Mouse (Mus musculus) embryonic facial prominence, embryonic 15.5 days (tissue): ENCODE data around the gene Ooep. TPM values are rescaled to one million over a fixed set of nuclear protein-coding genes. Genes with fewer than 3 reads are reported as not detected.
"Not testable (repeated sequence)": the region's sequence is repeated elsewhere in the genome, so short reads cannot be mapped to it uniquely, and the experiment has no call there.

Source experiments
- ATAC-seq: fragments of 200-750 bp; cut with Nextera tagmentation; 2 replicates; pipeline ENCODE4 v1.8.0; 2017; ENCODE audit warnings: low read depth, moderate TSS enrichment; ENCODE audit not compliant: insufficient number of reproducible peaks, low FRiP score, low TSS enrichment
- H3K27ac ChIP-seq: fragments of 300-500 bp; sonication (generic); replicated peaks from 2 replicates; pipeline ENCODE4 v1.5.1; 2015; ENCODE audit warnings: mild to moderate bottlenecking, inconsistent platforms
- H3K27me3 ChIP-seq: fragments of 300-500 bp; sonication (generic); 2 replicates; pipeline ENCODE4 v1.6.1; 2015; ENCODE audit warnings: inconsistent platforms
- H3K36me3 ChIP-seq: fragments of 300-500 bp; sonication (generic); 2 replicates; pipeline ENCODE4 v1.6.1; 2015; ENCODE audit warnings: mild to moderate bottlenecking, inconsistent platforms
- H3K4me1 ChIP-seq: fragments of 300-500 bp; sonication (generic); 2 replicates; pipeline ENCODE4 v1.6.1; 2015; ENCODE audit warnings: inconsistent platforms
- H3K4me2 ChIP-seq: fragments of 300-500 bp; sonication (generic); replicated peaks from 2 replicates; pipeline ENCODE4 v1.6.1; 2015; ENCODE audit warnings: mild to moderate bottlenecking, inconsistent platforms
- H3K4me3 ChIP-seq: fragments of 300-500 bp; sonication (generic); replicated peaks from 2 replicates; pipeline ENCODE4 v1.5.1; 2015; ENCODE audit warnings: mild to moderate bottlenecking, inconsistent platforms
- H3K9ac ChIP-seq: fragments of 300-500 bp; sonication (generic); 2 replicates; pipeline ENCODE4 v1.6.1; 2015; ENCODE audit warnings: inconsistent platforms
- H3K9me3 ChIP-seq: fragments of 300-500 bp; sonication (generic); replicated peaks from 2 replicates; pipeline ENCODE4 v1.6.1; 2016; ENCODE audit warnings: inconsistent platforms
- WGBS: fragments of 180-500 bp; shearing (Covaris S2); methylation state at CpG from one replicate; pipeline ENCODE4 v1.1.7; 2015; 5-methylcytosine and 5-hydroxymethylcytosine counted together
- polyA plus RNA-seq: library from polyadenylated mRNA; unstranded; fragments of >200 nt; fragmentation: Nextera tagmentation; extraction: Ambion mirVana; gene quantifications from 2 replicates; pipeline ENCODE4 v1.2.1, GENCODE M21; 2015

The Ooep gene
- polyA plus RNA-seq, 1 experiment from 2014 or later = 2.2 TPM

- H3K27ac ChIP-seq, ATAC-seq, H3K36me3 ChIP-seq, H3K4me2 ChIP-seq, H3K27me3 ChIP-seq, H3K9me3 ChIP-seq, H3K9ac ChIP-seq, H3K4me1 ChIP-seq, H3K4me3 ChIP-seq: not testable (repeated sequence)
- WGBS = 94% methylated on average over 16 of the region's 16 CpGs
Observed at GRCm38 (mm10) chr9:78367959-78368358, 10.6 kb downstream of the Ooep start, which contains the start of gene Dppa5a. Gene Dppa5a (minus strand): TSS chr9:78368177.

- WGBS = 68% methylated on average over 13 of the region's 13 CpGs
- Histone ChIP-seq H3K36me3 (no peaks in the 10 kb centered on the region), H3K27me3 (no peaks in the 10 kb centered on the region), H3K9me3 (no peaks in the 10 kb centered on the region), H3K4me2 (no peak overlapping the region), H3K9ac (no peak overlapping the region), H3K4me1 (no peaks in the 10 kb centered on the region), H3K27ac (no peak overlapping the region), H3K4me3 (no peak overlapping the region)
- ATAC-seq = no peak
Observed at GRCm38 (mm10) chr9:78365850-78366544, 12.5 kb downstream of the Ooep start.

DNA sequence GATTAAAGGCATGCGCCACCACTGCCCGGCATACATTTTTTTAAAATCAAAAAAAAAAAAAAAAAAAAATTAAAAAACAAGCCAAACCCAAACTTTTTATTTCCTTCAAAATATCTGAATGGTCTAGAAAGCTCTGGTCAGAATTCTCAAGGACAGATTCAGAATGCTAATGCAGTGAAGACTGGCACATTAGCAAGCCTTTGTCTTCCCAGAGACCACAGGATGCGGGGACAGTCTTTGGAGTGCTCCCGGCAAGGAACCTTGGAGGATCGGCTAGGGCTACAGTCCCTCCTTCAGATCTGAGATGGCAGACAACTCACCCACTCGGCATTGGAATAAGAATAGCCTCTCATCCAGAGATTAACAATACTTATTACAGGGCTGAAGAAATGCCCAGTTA, 13.8 kb downstream of the Ooep start:
- H3K4me2 ChIP-seq = no peak overlapping the region
- H3K4me1 ChIP-seq = no peaks in the 10 kb centered on the region
- no peak for ATAC-seq
- no peaks in the 10 kb centered on the region for H3K36me3 ChIP-seq
- H3K9me3 ChIP-seq = no peaks in the 10 kb centered on the region
- H3K4me3 ChIP-seq = no peak overlapping the region
- H3K9ac ChIP-seq = no peak overlapping the region
- 90% methylated on average over 6 of the region's 6 CpGs for WGBS
- H3K27ac ChIP-seq = no peak overlapping the region
- H3K27me3 ChIP-seq = no peaks in the 10 kb centered on the region

GRCm38 (mm10) chr9:78363374-78363773, 15.2 kb downstream of the Ooep start:
- Histone ChIP-seq H3K9me3 (no peaks in the 10 kb centered on the region), H3K4me2 (no peak overlapping the region), H3K4me1 (no peaks in the 10 kb centered on the region), H3K27me3 (no peaks in the 10 kb centered on the region), H3K4me3 (no peak overlapping the region), H3K9ac (no peak overlapping the region), H3K27ac (no peak overlapping the region), H3K36me3 (no peaks in the 10 kb centered on the region)
- WGBS = 43% methylated on average over 6 of the region's 6 CpGs
- no peak for ATAC-seq

DNA sequence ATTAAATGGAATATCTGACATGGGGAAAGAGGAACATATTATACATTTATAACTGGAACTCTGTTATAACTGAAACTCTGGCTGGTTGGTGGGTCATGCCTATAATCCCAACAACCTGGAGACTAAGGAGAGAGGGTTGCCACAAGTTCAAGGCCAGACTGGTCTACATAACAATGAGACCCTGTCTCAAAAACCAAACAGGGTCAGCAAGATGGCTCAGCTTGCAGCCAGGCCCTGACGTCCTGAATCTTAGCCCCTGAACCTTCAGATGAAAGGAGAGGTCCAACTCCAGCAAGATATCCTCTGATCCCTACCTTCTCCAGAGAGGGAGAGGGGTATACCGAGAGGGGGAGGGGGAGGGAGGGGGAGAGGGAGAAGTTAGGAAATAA, 18.0 kb downstream of the Ooep start:
- ATAC-seq = no peak
- no peaks in the 10 kb centered on the region for H3K9me3 ChIP-seq
- 58% methylated on average over 2 of the region's 2 CpGs for WGBS

GRCm38 (mm10) chr9:78359750-78360483, 18.6 kb downstream of the Ooep start:
- no peak overlapping the region for H3K4me2 ChIP-seq

More for the DNA sequence above, 18.0 kb downstream of the Ooep start:
- Histone ChIP-seq H3K4me2 (no peak overlapping the region), H3K27ac (no peak overlapping the region), H3K9ac (no peak overlapping the region), H3K27me3 (no peaks in the 10 kb centered on the region), H3K4me1 (no peaks in the 10 kb centered on the region), H3K4me3 (no peak overlapping the region), H3K36me3 (no peaks in the 10 kb centered on the region)

DNA sequence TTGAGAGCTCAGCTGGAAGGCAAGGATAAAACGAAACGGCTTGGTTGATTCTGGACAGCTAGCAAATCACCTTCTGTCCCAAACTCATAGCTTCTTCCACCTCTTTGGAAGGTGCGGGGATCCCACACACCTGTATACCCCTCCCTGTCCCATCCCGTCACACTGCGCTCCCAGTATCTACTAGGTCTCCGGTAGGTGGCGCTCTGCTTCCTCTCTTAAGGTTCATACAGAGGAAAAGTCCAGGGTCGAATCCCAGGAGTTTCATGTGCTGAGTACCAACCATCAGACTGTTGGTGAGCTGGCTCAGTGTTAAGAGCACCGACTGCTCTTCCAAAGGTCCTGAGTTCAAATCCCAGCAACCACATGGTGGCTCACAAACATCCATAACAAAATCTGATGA, 20.5 kb downstream of the Ooep start:
- ATAC-seq = peak; percentile 39; the same call in 1 of the 2 replicates
- Histone ChIP-seq H3K27ac (no peak overlapping the region), H3K27me3 (no peaks in the 10 kb centered on the region), H3K9me3 (no peaks in the 10 kb centered on the region), H3K4me2 (no peak overlapping the region), H3K36me3 (no peaks in the 10 kb centered on the region), H3K4me1 (no peaks in the 10 kb centered on the region), H3K9ac (no peak overlapping the region), H3K4me3 (no peak overlapping the region)
- WGBS = 18% methylated on average over 9 of the region's 9 CpGs

More at GRCm38 (mm10) chr9:78359750-78360483, 18.6 kb downstream of the Ooep start:
- Histone ChIP-seq H3K27ac (no peak overlapping the region), H3K4me3 (no peak overlapping the region), H3K27me3 (no peaks in the 10 kb centered on the region), H3K9me3 (no peaks in the 10 kb centered on the region), H3K9ac (no peak overlapping the region), H3K36me3 (no peaks in the 10 kb centered on the region), H3K4me1 (no peaks in the 10 kb centered on the region)
- WGBS = 71% methylated on average over 6 of the region's 6 CpGs
- no peak for ATAC-seq

DNA sequence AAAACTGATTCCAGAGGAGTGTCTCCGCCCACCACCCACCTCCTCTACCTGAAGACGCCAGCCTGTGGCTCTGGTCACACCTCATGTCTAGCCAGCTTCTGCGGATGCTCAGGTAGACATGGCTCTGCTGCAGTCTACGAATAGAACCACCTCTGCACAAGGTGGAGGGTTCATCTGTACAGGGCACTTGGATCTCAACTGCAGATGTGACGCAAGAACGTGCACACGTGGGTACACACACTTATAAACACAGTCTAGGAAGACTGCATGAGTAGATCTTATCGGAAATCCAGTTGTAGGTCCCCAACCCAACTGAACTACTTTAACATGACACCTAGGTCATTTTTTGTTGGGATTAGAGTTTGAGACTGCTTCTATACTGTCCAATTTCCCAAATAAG, 22.9 kb downstream of the Ooep start, which contains the start of gene Gsta2:
TSS of gene Gsta2 (minus strand) at position 178 of the 400 bp plus-strand sequence.
- no peak for ATAC-seq
- H3K4me3 ChIP-seq = no peak within 1 kb of the TSS
- no peak within 1 kb of the TSS for H3K27ac ChIP-seq
- H3K9ac ChIP-seq = no peak within 1 kb of the TSS
- WGBS = 91% methylated on average over 8 of the region's 8 CpGs
- no peaks in the 10 kb centered on the region for H3K27me3 ChIP-seq
- no peaks in the 10 kb centered on the region for H3K9me3 ChIP-seq
- no peaks in the 10 kb centered on the region for H3K36me3 ChIP-seq
- no peak within 1 kb of the TSS for H3K4me2 ChIP-seq
- no peaks in the 10 kb centered on the region for H3K4me1 ChIP-seq

- H3K4me1 ChIP-seq = no peaks in the 10 kb centered on the region
Observed at GRCm38 (mm10) chr9:78354665-78355578, 23.6 kb downstream of the Ooep start.

GRCm38 (mm10) chr9:78351504-78352220, 26.9 kb downstream of the Ooep start:
- Histone ChIP-seq H3K36me3 (no peaks in the 10 kb centered on the region), H3K4me2 (no peak overlapping the region), H3K9ac (no peak overlapping the region), H3K9me3 (no peaks in the 10 kb centered on the region), H3K27ac (no peak overlapping the region), H3K27me3 (no peaks in the 10 kb centered on the region), H3K4me1 (no peaks in the 10 kb centered on the region), H3K4me3 (no peak overlapping the region)
- 75% methylated on average over 6 of the region's 6 CpGs for WGBS
- ATAC-seq = no peak

More at GRCm38 (mm10) chr9:78354665-78355578, 23.6 kb downstream of the Ooep start:
- no peaks in the 10 kb centered on the region for H3K9me3 ChIP-seq
- no peaks in the 10 kb centered on the region for H3K27me3 ChIP-seq
- no peak overlapping the region for H3K9ac ChIP-seq
- no peak overlapping the region for H3K4me2 ChIP-seq
- H3K4me3 ChIP-seq = no peak overlapping the region
- WGBS = 76% methylated on average over 11 of the region's 11 CpGs
- H3K36me3 ChIP-seq = no peaks in the 10 kb centered on the region
- ATAC-seq = no peak
- no peak overlapping the region for H3K27ac ChIP-seq
